Mouse (Mus musculus) retina, embryonic 14.5 days (tissue): Measurements from ENCODE around the gene Ncam1.

ENCODE experiments used
- DNase-seq: peaks from one replicate; pipeline ENCODE4 v3.0.0-alpha.2; 2015; ENCODE audit warnings: low spot score

Gene Ncam1

GRCm38 (mm10) chr9:49798806-49799205, at the start of gene Ncam1:
TSS of gene Ncam1 (minus strand) at chr9:49798925.
- DNase-seq, result peak; percentile 99

GRCm38 (mm10) chr9:49834013-49834412, 35.3 kb upstream of the Ncam1 start:
- DNase-seq, result no peak

- DNase-seq, result no peak
Observed at GRCm38 (mm10) chr9:49827671-49828070, 28.9 kb upstream of the Ncam1 start.

GRCm38 (mm10) chr9:49816115-49816650, 17.5 kb upstream of the Ncam1 start:
- DNase-seq, result no peak

- no peak for DNase-seq
Observed at GRCm38 (mm10) chr9:49814442-49814841, 15.7 kb upstream of the Ncam1 start.

- no peak for DNase-seq
Observed at GRCm38 (mm10) chr9:49803222-49803621, 4.5 kb upstream of the Ncam1 start.

- DNase-seq, result peak; percentile 83
Observed at GRCm38 (mm10) chr9:49797821-49798571, 729 bp downstream of the Ncam1 start.

GRCm38 (mm10) chr9:49797508-49797820, 1.3 kb downstream of the Ncam1 start:
- DNase-seq, result no peak

GRCm38 (mm10) chr9:49796618-49797507, 1.9 kb downstream of the Ncam1 start:
- peak; percentile 89 for DNase-seq

GRCm38 (mm10) chr9:49795881-49796280, 2.8 kb downstream of the Ncam1 start:
- no peak for DNase-seq

GRCm38 (mm10) chr9:49793987-49794550, 4.7 kb downstream of the Ncam1 start:
- no peak for DNase-seq

GRCm38 (mm10) chr9:49793241-49793640, 5.5 kb downstream of the Ncam1 start:
- no peak for DNase-seq

- DNase-seq, result no peak
Observed at GRCm38 (mm10) chr9:49792646-49793045, 6.1 kb downstream of the Ncam1 start.

- peak; percentile 83 for DNase-seq
Observed at GRCm38 (mm10) chr9:49781016-49781772, 17.5 kb downstream of the Ncam1 start.

GRCm38 (mm10) chr9:49777015-49777637, 21.6 kb downstream of the Ncam1 start:
- DNase-seq, result no peak

GRCm38 (mm10) chr9:49766634-49767033, 32.1 kb downstream of the Ncam1 start:
- no peak for DNase-seq

- no peak for DNase-seq
Observed at GRCm38 (mm10) chr9:49760571-49760970, 38.2 kb downstream of the Ncam1 start.

- DNase-seq, result no peak
Observed at GRCm38 (mm10) chr9:49758436-49758835, 40.3 kb downstream of the Ncam1 start.

GRCm38 (mm10) chr9:49757986-49758385, 40.7 kb downstream of the Ncam1 start:
- DNase-seq, result peak; percentile 30

- peak; percentile 38 for DNase-seq
Observed at GRCm38 (mm10) chr9:49757582-49757981, 41.1 kb downstream of the Ncam1 start.

- DNase-seq, result no peak
Observed at GRCm38 (mm10) chr9:49756725-49757124, 42.0 kb downstream of the Ncam1 start.
